Mouse (Mus musculus): ENCODE measurements around the gene Tmcc3. TPM values are rescaled to one million over a fixed set of nuclear protein-coding genes. Genes with fewer than 3 reads are reported as not detected.

Tmcc3 gene
- polyA plus RNA-seq, 1 experiment from 2014 or later = 8.6 TPM

DNA sequence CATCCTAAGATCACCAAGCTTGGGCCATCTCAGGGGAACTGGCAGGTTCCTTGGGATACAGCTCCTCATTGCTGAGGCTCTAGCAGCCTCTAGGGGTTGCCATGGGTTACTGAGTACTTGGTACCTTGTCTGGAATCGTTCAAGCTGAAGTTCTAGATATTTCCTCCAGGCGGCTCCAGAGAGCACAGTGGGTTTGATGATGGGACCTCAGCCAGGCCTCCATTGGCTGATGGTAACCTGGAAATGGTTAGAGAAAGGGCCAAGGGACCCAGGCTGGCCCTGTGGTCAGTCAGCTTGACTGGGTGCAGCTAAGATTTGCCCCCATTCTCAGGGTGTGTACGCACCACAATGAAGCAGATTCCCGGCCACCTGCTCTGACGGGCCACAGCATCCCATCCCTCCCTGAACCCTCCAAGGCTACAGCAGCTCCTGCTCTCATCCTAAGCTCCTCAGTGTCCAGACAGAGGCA, 297.6 kb downstream of the Tmcc3 start:
- Histone ChIP-seq H3K9ac (no peak overlapping the region), H3K27me3 (replicated peaks) (no peaks in the 10 kb centered on the region), H3K4me3 (replicated peaks) (no peak overlapping the region), H3K9me3 (no peaks in the 10 kb centered on the region), H3K27ac (no peak overlapping the region), H3K4me2 (replicated peaks) (no peak overlapping the region), H3K4me1 (replicated peaks) (no peaks in the 10 kb centered on the region), H3K36me3 (no peaks in the 10 kb centered on the region)
- 54% methylated on average over 5 of the region's 5 CpGs for WGBS
- peak; percentile 91 for ATAC-seq

- Histone ChIP-seq H3K4me2 (replicated peaks) (no peak overlapping the region), H3K9ac (no peak overlapping the region), H3K4me1 (replicated peaks) (no peaks in the 10 kb centered on the region), H3K9me3 (no peaks in the 10 kb centered on the region), H3K27ac (no peak overlapping the region), H3K36me3 (no peaks in the 10 kb centered on the region), H3K4me3 (replicated peaks) (no peak overlapping the region), H3K27me3 (replicated peaks) (no peaks in the 10 kb centered on the region)
- no peak for ATAC-seq
- 72% methylated on average over 13 of the region's 13 CpGs for WGBS
These were observed 299.6 kb downstream of the Tmcc3 start for GRCm38 (mm10) chr10:94611228-94611968.

DNA sequence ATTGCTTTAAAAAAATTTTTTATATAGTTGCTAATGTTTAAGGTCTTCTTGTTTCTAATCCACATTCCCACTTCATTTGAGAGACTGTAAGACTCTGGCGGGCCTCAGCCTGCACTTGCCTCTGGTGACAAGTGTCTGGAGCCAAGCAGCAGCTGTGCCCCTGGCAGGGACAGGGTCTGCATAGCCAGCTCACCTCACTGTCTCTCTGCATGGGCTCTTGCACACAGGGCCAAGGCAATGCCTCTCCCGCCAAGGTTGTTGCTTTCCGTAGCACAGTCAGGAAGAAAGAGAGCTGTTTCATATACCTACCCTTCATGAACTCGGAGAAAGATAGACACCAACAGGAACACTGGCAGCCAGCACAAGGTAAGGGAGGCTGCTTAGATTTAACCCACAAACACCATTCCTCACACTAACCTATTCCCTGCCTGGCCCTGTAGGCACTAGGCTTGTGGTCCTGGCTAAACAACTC, 300.3 kb downstream of the Tmcc3 start:
- Histone ChIP-seq H3K9me3 (no peaks in the 10 kb centered on the region), H3K4me2 (replicated peaks) (no peak overlapping the region), H3K9ac (no peak overlapping the region), H3K4me1 (replicated peaks) (no peaks in the 10 kb centered on the region), H3K27me3 (replicated peaks) (no peaks in the 10 kb centered on the region), H3K36me3 (no peaks in the 10 kb centered on the region), H3K27ac (no peak overlapping the region), H3K4me3 (replicated peaks) (no peak overlapping the region)
- whole genome bisulfite sequencing = 80% methylated on average over 4 of the region's 4 CpGs
- ATAC-seq = no peak

DNA sequence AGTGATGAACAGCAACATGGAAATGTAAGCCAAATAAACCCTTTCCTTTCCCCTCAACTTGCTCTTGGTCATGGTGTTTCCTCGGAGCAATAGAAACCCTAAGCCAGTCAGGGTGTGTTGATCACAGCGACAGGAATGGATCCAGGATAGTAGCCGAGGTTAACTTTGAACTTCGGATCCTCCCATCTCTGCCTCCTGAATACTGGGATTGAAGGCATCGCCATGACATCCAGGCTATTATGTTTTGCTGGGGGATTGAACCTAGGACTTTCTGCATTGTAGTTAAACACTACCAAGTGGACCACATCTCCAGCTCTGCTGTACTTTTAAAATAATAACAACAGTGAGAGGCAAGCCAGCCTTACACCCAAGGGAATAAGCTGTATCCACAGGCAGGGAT, 307.8 kb downstream of the Tmcc3 start:
- Histone ChIP-seq H3K27ac (no peak overlapping the region), H3K4me3 (replicated peaks) (no peak overlapping the region), H3K9ac (no peak overlapping the region), H3K36me3 (no peaks in the 10 kb centered on the region), H3K4me1 (replicated peaks) (no peaks in the 10 kb centered on the region; the same call in 1 of the 2 replicates), H3K27me3 (replicated peaks) (0 out of 2 replicates have a peak, but pooled peaks cover 8% of the 10 kb centered on the region), H3K9me3 (no peaks in the 10 kb centered on the region), H3K4me2 (replicated peaks) (no peak overlapping the region)
- 92% methylated on average over 5 of the region's 5 CpGs for WGBS
- no peak for ATAC-seq

DNA sequence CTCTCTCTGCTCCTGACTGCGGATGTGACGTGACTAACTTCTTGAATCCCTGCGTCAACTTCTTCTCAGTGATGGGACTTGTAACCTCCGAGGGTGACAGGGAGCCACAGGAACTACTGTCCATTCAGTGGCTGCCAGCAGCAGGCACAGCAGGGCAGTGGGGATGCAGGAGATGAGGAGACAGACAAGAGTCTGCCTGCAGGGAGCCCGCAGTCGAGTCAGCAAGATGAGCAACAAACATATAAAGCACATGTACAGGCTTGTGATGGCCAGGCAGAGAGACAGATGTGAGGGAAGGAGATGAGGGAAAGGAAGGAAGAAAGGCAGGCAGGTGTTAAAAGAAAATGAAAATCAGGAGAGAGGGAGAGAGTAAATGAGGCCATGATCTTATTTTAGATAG, 308.8 kb downstream of the Tmcc3 start:
- Histone ChIP-seq H3K4me3 (replicated peaks) (no peak overlapping the region), H3K9ac (no peak overlapping the region), H3K4me1 (replicated peaks) (no peaks in the 10 kb centered on the region; the same call in 1 of the 2 replicates), H3K27ac (no peak overlapping the region), H3K4me2 (replicated peaks) (no peak overlapping the region), H3K36me3 (no peaks in the 10 kb centered on the region), H3K27me3 (replicated peaks) (0 out of 2 replicates have a peak, but pooled peaks cover 8% of the 10 kb centered on the region), H3K9me3 (no peaks in the 10 kb centered on the region)
- WGBS = 70% methylated on average over 6 of the region's 6 CpGs
- ATAC-seq = no peak

DNA sequence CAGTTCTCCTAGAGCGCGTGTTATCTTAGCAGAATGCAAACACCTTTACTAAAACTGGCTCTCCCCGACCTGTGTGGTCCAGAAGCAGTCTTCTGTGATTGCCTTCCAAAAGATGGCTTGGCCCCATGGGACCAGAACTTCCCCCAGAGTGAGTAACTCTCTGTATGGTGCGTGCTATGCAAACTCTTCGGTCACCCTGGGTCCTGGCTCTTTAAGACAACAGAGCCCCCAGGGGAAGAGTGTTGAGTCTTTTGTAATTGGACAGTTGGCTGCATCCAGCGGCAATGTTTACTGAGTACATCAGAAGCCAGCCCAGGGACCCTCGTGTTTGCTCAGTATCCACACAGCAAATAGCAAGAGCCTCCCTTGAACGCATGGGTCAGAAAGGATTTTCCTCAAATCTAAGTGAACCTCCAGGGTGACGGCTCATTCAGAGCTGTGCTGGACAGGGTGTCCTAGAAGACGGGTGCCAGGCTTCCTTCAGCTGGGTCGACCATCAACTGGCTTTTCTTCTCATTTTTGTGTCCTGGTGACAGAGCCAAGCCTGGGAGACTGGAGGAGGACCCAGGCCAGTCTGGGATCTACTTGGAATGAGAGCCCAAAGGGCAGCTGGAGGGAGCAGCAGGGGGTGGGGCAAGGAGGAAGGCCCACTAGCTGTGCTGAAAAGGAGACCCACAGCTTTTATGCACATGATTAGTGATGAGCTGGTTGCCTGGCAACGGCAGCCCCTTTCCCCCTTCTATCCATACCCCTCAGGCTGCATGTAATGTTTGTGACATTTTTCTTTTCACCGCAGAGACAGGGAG, 309.9 kb downstream of the Tmcc3 start:
- no peaks in the 10 kb centered on the region for H3K36me3 ChIP-seq

DNA sequence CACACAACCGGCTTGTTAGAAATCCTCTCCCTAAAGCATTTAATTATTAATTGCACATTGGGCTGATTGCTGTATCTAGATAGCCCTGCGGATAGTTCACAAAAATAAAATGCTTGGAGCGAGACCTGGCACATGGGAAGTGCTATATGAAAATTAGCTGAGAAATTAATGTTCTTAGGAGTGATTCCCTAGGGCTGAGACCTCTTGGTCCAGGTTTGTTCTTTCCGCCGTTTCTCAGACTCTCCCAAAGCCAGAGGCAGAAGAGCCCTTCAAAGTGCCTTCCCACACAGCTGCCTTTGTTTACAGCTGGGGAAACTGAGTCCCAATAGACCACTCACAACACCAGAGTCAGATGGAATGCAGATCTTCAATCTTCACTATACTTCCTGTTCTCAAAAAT, 310.5 kb downstream of the Tmcc3 start:
- H3K27ac ChIP-seq = no peak overlapping the region
- H3K27me3 ChIP-seq (replicated peaks) = 0 out of 2 replicates have a peak, but pooled peaks cover 8% of the 10 kb centered on the region
- H3K9ac ChIP-seq = no peak overlapping the region
- no peaks in the 10 kb centered on the region for H3K9me3 ChIP-seq
- WGBS = 45% methylated on average over 5 of the region's 5 CpGs
- H3K4me1 ChIP-seq (replicated peaks) = no peaks in the 10 kb centered on the region; the same call in 1 of the 2 replicates
- no peak overlapping the region for H3K4me2 ChIP-seq (replicated peaks)
- ATAC-seq = no peak
- no peak overlapping the region for H3K4me3 ChIP-seq (replicated peaks)
- no peaks in the 10 kb centered on the region for H3K36me3 ChIP-seq

More for the DNA sequence above, 309.9 kb downstream of the Tmcc3 start:
- Histone ChIP-seq H3K9me3 (no peaks in the 10 kb centered on the region), H3K4me1 (replicated peaks) (no peaks in the 10 kb centered on the region; the same call in 1 of the 2 replicates), H3K9ac (no peak overlapping the region), H3K4me2 (replicated peaks) (no peak overlapping the region), H3K27ac (no peak overlapping the region), H3K4me3 (replicated peaks) (no peak overlapping the region), H3K27me3 (replicated peaks) (0 out of 2 replicates have a peak, but pooled peaks cover 8% of the 10 kb centered on the region)
- no peak for ATAC-seq
- WGBS = 14% methylated on average over 13 of the region's 13 CpGs

- no peaks in the 10 kb centered on the region; the same call in 1 of the 2 replicates for H3K4me1 ChIP-seq (replicated peaks)
- 39% methylated on average over 9 of the region's 9 CpGs for WGBS
- H3K36me3 ChIP-seq = no peaks in the 10 kb centered on the region
- 0 out of 2 replicates have a peak, but pooled peaks cover 8% of the 10 kb centered on the region for H3K27me3 ChIP-seq (replicated peaks)
- no peaks in the 10 kb centered on the region for H3K9me3 ChIP-seq
- no peak overlapping the region for H3K4me3 ChIP-seq (replicated peaks)
- no peak overlapping the region for H3K27ac ChIP-seq
- no peak for ATAC-seq
- no peak overlapping the region for H3K4me2 ChIP-seq (replicated peaks)
- no peak overlapping the region for H3K9ac ChIP-seq
These were observed 311.1 kb downstream of the Tmcc3 start for GRCm38 (mm10) chr10:94622828-94623227.

- Histone ChIP-seq H3K9me3 (no peaks in the 10 kb centered on the region), H3K27ac (no peak overlapping the region), H3K27me3 (replicated peaks) (0 out of 2 replicates have a peak, but pooled peaks cover 8% of the 10 kb centered on the region), H3K4me1 (replicated peaks) (no peaks in the 10 kb centered on the region; the same call in 1 of the 2 replicates), H3K4me3 (replicated peaks) (no peak overlapping the region), H3K9ac (no peak overlapping the region), H3K4me2 (replicated peaks) (no peak overlapping the region), H3K36me3 (no peaks in the 10 kb centered on the region)
- 13% methylated on average over 10 of the region's 10 CpGs for WGBS
- peak; percentile 66 for ATAC-seq
These were observed 311.9 kb downstream of the Tmcc3 start for GRCm38 (mm10) chr10:94623617-94624016.

DNA sequence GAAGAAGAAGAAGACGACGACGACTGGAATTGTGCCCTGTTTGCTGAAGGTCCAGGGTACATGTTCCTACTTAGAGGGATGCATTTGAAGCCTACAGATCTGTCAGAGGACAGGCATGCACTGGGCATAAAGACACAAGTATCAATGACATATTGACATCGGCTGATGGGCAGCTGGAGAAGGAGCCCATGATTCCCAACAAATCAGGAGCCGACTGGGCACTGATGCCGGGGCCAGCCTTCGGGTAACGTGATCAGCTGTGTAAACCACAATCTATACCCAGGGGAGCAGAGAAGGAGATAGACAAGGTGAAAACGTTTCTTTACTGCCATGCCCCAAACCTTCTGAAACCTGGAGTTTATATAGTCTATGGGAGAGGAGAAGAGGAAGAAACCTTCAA, 313.3 kb downstream of the Tmcc3 start:
- no peak overlapping the region for H3K27ac ChIP-seq
- no peak overlapping the region for H3K4me3 ChIP-seq (replicated peaks)
- 0 out of 2 replicates have a peak, but pooled peaks cover 8% of the 10 kb centered on the region for H3K27me3 ChIP-seq (replicated peaks)
- no peak for ATAC-seq
- no peak overlapping the region for H3K4me2 ChIP-seq (replicated peaks)
- 87% methylated on average over 9 of the region's 9 CpGs for WGBS
- no peaks in the 10 kb centered on the region for H3K9me3 ChIP-seq
- no peak overlapping the region for H3K9ac ChIP-seq
- H3K4me1 ChIP-seq (replicated peaks) = no peaks in the 10 kb centered on the region; the same call in 1 of the 2 replicates
- H3K36me3 ChIP-seq = no peaks in the 10 kb centered on the region

DNA sequence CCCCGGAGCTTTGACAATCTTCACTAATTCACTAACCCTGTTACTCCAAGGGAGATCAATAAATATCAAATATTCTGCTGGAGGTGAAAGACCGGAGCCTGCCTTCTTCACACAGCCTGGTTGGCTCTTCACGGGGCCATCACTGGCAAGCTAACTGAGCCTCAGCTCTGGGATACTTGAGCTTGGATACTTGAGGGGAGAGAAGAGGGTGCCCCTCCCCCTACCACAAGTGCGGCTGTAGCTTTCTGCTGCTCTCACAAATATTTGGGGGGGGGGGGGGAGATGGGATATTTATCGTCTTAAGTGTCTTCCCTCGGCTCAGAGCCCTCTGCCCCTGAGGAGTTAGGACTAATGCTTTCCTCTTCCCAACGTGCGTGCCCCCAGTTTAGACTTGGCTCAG, 313.9 kb downstream of the Tmcc3 start:
- no peak overlapping the region for H3K27ac ChIP-seq
- H3K9ac ChIP-seq = no peak overlapping the region
- H3K4me2 ChIP-seq (replicated peaks) = no peak overlapping the region
- no peaks in the 10 kb centered on the region; the same call in 1 of the 2 replicates for H3K4me1 ChIP-seq (replicated peaks)
- 44% methylated on average over 8 of the region's 8 CpGs for WGBS
- H3K4me3 ChIP-seq (replicated peaks) = no peak overlapping the region
- no peak for ATAC-seq
- no peaks in the 10 kb centered on the region for H3K9me3 ChIP-seq
- 0 out of 2 replicates have a peak, but pooled peaks cover 8% of the 10 kb centered on the region for H3K27me3 ChIP-seq (replicated peaks)
- no peaks in the 10 kb centered on the region for H3K36me3 ChIP-seq

DNA sequence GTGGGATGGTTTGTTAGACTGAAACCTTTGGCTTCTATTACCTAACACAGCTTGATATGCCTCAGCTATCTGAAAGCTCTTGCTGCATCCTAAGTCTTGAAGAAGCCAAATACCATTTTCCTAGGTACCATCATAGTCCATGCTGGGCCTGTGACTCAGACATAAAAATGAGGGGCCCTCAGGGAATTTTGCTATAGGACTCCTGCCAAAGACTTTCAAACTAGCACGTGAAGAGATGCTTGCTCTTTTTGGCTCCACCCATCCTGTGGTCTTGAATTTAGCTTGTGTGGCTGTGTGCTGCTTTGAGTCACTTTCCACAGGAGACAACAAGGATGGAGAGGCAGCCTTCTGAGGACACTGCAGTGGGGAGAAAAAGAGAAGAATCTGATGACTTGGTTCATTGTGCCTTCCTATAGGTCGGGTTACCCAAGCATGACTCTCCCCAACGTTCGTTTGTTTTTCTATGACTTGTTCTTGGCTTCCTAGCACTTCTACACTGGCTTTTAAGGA, 319.1 kb downstream of the Tmcc3 start:
- H3K9ac ChIP-seq = no peak overlapping the region
- no peak overlapping the region for H3K27ac ChIP-seq
- no peak for ATAC-seq
- no peaks in the 10 kb centered on the region for H3K9me3 ChIP-seq
- H3K27me3 ChIP-seq (replicated peaks) = no peaks in the 10 kb centered on the region
- no peaks in the 10 kb centered on the region for H3K4me1 ChIP-seq (replicated peaks)
- H3K4me3 ChIP-seq (replicated peaks) = no peak overlapping the region
- no peaks in the 10 kb centered on the region for H3K36me3 ChIP-seq
- WGBS = 66% methylated on average over 4 of the region's 4 CpGs
- no peak overlapping the region for H3K4me2 ChIP-seq (replicated peaks)
